Mouse (Mus musculus): Measurements from ENCODE around the gene Man2a2.

DNA sequence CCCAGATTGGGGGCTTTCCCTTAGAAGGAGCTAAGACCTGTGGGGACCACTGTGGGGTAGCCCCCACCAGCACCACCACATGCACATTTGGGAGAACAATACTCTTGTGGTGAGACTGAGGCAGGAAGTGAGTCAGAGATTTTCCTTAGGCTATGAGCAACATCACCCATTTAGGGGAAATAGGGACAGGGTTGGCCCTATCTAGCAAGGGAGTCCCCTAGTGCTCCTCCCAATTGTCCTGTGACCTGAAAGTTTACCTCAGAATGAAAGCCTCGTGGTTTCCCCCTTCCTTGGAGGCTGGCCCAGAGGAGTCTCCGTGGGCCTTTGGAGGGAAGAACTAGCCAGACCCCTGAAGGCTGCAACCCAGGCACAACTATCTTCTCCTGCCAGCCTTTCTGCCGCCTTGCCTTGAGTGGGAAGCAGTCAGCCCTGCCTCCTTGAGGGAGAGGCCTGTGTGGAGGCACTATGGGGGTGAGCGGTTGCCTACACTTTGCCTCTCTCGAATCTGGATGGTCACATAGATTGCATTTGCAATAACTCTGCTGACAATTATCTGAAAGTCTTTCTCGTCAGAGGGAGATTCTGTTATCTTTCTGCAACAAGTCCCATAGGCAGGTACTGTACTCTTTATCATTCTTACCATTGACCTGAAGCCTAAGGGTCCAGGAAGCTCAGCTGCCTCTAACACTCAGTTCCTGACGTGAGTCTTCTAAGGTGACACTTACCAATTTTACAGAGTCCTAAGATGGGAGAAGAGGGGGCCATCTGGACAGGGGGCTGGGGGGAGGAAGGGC is 33.1 kb upstream of the Man2a2 start:
- no peak for TF ChIP-seq POLR2A (IDR thresholded peaks at IDR 0.05; ENCODE audit: low read depth, low read length)
- no peak for TF ChIP-seq CTCF (IDR thresholded peaks at IDR 0.05; ENCODE audit: extremely low read depth, insufficient read length, insufficient replicate concordance, low read depth, low read length)

Measured in small intestine, adult 2 months (tissue).